Mouse (Mus musculus) neural tube, embryonic 12.5 days (tissue): ENCODE measurements around the gene Rps28. TPM values are rescaled to one million over a fixed set of nuclear protein-coding genes. Genes with fewer than 3 reads are reported as not detected.
"Not testable (repeated sequence)": the region's sequence is repeated elsewhere in the genome, so short reads cannot be mapped to it uniquely, and the experiment has no call there.

Experiments used
- ATAC-seq: fragments of 200-750 bp; cut with Nextera tagmentation; 2 replicates; pipeline ENCODE4 v1.8.0; 2017; ENCODE audit warnings: low read depth, mild to moderate bottlenecking, moderate TSS enrichment, moderate library complexity; ENCODE audit not compliant: low FRiP score
- H3K27ac ChIP-seq: fragments of 300-500 bp; sonication (generic); 2 replicates; pipeline ENCODE4 v1.5.1; 2016
- H3K27me3 ChIP-seq: fragments of 300-500 bp; sonication (generic); replicated peaks from 2 replicates; pipeline ENCODE4 v1.6.1; 2016; ENCODE audit warnings: mild to moderate bottlenecking
- H3K36me3 ChIP-seq: fragments of 300-500 bp; sonication (generic); 2 replicates; pipeline ENCODE4 v1.6.1; 2016; ENCODE audit warnings: mild to moderate bottlenecking
- H3K4me1 ChIP-seq: fragments of 300-500 bp; sonication (generic); 2 replicates; pipeline ENCODE4 v1.6.1; 2016
- H3K4me2 ChIP-seq: fragments of 300-500 bp; sonication (generic); replicated peaks from 2 replicates; pipeline ENCODE4 v1.6.1; 2016; ENCODE audit warnings: mild to moderate bottlenecking
- H3K4me3 ChIP-seq: fragments of 300-500 bp; sonication (generic); 2 replicates; pipeline ENCODE4 v1.5.1; 2016
- H3K9ac ChIP-seq: fragments of 300-500 bp; sonication (generic); 2 replicates; pipeline ENCODE4 v1.6.1; 2016; ENCODE audit warnings: mild to moderate bottlenecking
- H3K9me3 ChIP-seq: fragments of 300-500 bp; sonication (generic); 2 replicates; pipeline ENCODE4 v1.6.1; 2016; ENCODE audit warnings: mild to moderate bottlenecking
- WGBS: fragments of 180-500 bp; shearing (Covaris S2); methylation state at CpG from one replicate; pipeline ENCODE4 v1.1.7; 2016; 5-methylcytosine and 5-hydroxymethylcytosine counted together
- polyA plus RNA-seq: library from polyadenylated mRNA; unstranded; fragments of >200 nt; fragmentation: Nextera tagmentation; extraction: Ambion mirVana; gene quantifications from 2 replicates; pipeline ENCODE4 v1.2.1, GENCODE M21; 2016

The Rps28 gene
- polyA plus RNA-seq = 672 and 679 TPM in 2 replicates

DNA sequence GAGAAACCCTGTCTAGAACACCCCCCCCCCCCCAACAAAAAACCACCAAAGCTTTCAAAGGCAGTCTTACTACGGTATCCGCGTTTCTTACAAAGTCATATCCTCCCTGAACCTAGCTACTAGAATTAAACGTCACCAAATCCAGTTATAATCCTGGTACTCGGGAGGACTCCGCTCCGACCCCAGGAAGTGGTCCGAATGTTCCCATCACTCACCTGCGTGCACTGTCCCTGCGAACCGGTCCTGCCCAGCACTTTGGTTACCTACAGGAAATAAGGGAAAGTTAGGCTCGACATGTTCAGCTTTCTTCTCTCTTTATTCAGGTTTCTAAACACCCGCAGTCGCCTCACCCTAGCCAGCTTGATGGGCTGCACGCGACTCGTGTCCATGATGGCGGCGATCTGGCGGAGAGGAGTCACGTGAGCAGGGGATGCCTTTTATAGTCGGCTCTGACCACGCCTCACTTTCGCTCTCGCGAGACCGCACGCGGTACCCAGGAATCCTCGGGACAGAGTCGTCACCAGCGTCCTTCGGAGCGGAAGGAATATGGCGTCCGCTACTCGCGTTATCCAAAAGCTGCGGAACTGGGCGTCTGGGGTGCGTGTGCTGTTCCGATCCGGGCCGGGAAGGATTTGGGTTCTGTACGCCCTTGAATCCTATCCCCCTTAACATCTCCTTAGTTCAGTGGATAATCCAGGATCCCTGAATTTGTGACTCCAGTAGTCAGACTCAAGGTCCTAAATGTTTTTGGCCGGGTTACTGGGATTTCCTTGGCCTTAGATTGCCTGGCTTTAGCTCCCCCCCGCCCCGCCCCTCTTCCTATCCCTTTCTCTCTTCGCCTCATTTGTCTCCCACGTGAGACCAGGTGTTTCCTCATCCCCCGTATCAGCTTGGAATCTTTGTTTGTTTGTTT, at the start of gene Rps28, which contains the start of gene Ndufa7:
TSS of gene Rps28 (minus strand) at position 479 of the 913 bp plus-strand sequence.
TSS of gene Ndufa7 (plus strand) at position 489 of the 913 bp plus-strand sequence.
- peak within 1 kb of the TSS; percentile 95 for H3K4me2 ChIP-seq
- peak; percentile 92 for ATAC-seq
- H3K27ac ChIP-seq = peak within 1 kb of the TSS; percentile 66
- under 1% methylated on average over 51 of the region's 51 CpGs for WGBS
- peaks cover 32% of the 10 kb centered on the region for H3K36me3 ChIP-seq
- H3K4me1 ChIP-seq = peaks cover 29% of the 10 kb centered on the region
- no peaks in the 10 kb centered on the region for H3K9me3 ChIP-seq
- H3K9ac ChIP-seq = peak within 1 kb of the TSS; percentile 85
- H3K4me3 ChIP-seq = peak within 1 kb of the TSS; percentile 73
- no peaks in the 10 kb centered on the region for H3K27me3 ChIP-seq

DNA sequence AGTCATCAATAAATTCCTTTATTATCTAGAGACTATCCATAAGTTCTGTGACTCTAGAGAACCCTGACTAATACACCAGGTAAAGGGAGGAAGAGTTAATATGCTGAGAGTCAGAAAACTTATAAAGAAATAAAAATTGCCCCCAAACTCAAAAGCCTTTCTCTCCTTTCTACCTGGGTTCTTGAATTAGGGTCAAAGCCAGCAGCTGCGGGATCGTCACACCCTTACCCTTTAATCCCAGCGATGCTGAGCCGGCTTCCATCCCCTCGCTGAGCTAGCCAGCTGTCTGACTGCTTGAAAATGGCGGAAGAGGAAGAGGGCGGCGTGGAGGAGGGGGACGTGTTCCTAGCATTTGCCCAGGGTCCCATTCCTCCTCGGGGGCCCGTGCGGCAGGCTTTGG, 49.2 kb upstream of the Rps28 start, which contains the start of gene Gm7029:
TSS of gene Gm7029 (plus strand) at position 301 of the 400 bp plus-strand sequence.
- H3K9me3 ChIP-seq, H3K4me3 ChIP-seq, H3K27me3 ChIP-seq, H3K9ac ChIP-seq, H3K4me2 ChIP-seq, H3K27ac ChIP-seq, ATAC-seq, H3K4me1 ChIP-seq: not testable (repeated sequence)
- 90% methylated on average over 4 of the region's 12 CpGs for WGBS
- peaks cover 13% of the 10 kb centered on the region for H3K36me3 ChIP-seq

DNA sequence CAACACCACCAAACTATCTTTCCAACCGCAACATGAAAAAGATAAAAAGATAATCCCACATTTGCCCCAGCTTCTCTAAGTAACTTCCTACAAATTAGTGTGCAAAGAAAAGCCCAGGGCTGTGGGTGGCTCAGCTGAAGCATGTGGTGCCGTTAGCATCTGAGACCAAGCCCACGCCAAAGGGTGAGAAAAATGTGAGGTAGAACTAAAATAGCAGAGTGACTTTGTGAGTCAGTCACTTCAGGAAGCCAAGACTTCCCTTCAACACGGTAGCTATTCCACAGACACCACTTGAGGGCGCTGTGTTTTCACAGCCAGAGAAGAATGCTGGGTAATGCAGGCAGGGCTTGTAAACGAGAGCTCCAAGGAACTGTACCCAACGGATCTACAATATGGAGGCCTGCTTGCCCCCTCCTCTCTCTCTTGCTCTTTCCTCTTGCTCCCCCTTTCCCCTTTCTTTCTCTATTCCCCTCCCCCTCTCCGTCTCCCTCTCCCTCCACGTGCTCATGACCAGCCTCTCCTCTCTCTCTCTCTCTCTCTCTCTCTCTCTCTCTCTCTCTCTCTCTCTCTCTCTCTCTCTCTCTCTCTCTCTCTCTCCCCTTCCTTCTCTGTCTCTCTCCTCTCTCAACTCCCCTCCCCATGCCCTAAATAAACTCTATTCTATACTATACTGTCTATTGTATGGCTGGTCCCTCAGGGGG, 41.1 kb upstream of the Rps28 start:
- no peak overlapping the region for H3K9ac ChIP-seq
- H3K4me1 ChIP-seq = no peaks in the 10 kb centered on the region
- WGBS = 48% methylated on average over 9 of the region's 9 CpGs
- H3K27me3 ChIP-seq = no peaks in the 10 kb centered on the region
- H3K36me3 ChIP-seq = no peaks in the 10 kb centered on the region
- no peak overlapping the region for H3K4me2 ChIP-seq
- no peak overlapping the region for H3K4me3 ChIP-seq
- no peak overlapping the region for H3K27ac ChIP-seq
- ATAC-seq = no peak
- no peaks in the 10 kb centered on the region for H3K9me3 ChIP-seq

DNA sequence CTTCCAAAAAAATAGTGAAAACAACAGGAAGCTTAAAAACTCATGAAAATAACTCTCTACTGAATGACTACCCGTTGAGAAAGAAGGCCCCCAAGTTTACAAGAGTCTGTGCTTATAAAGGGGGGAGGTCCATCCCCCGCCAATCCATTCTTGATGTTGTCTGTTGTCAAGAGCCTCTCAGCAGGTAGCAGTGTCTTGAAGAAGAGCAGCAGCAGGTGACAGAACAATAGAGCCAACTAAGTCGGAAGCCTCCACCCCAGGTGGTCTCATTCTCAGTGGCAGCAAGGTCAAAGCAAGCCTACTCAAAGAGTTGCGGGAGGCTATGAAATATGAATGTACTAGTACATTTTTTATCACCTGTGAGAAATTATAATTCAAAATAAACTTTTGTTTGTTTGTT, 33.5 kb upstream of the Rps28 start:
- Histone ChIP-seq H3K9me3 (0 out of 2 replicates have a peak, but pooled peaks cover 4% of the 10 kb centered on the region), H3K27me3 (no peaks in the 10 kb centered on the region), H3K27ac (no peak overlapping the region), H3K4me1 (no peaks in the 10 kb centered on the region), H3K9ac (no peak overlapping the region), H3K36me3 (no peaks in the 10 kb centered on the region), H3K4me3 (no peak overlapping the region), H3K4me2 (no peak overlapping the region)
- no peak for ATAC-seq
- WGBS = 63% methylated on average over 4 of the region's 4 CpGs

DNA sequence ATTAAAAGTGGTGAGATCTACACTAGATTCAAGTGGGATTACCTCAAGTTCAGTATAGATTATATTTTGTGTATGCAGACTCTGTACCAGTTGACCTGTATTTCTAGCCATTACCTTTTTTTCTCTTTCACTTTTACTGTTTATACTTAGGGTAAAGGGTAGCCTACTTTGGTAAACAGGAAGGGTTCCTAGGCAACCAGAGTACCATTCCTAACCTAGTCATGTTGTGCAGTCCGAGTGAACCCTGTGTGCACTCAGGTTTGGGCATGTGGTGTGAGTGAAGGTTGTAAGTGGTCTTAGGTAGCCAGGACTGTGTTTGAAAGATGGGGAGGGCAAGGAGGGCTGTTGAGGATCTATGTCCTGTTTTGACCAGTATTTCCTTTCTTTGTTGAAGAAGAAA, 27.0 kb upstream of the Rps28 start:
- Histone ChIP-seq H3K36me3 (peaks cover 29% of the 10 kb centered on the region), H3K9ac (no peak overlapping the region)
- WGBS = 85% methylated on average over 1 of the region's 1 CpGs

DNA sequence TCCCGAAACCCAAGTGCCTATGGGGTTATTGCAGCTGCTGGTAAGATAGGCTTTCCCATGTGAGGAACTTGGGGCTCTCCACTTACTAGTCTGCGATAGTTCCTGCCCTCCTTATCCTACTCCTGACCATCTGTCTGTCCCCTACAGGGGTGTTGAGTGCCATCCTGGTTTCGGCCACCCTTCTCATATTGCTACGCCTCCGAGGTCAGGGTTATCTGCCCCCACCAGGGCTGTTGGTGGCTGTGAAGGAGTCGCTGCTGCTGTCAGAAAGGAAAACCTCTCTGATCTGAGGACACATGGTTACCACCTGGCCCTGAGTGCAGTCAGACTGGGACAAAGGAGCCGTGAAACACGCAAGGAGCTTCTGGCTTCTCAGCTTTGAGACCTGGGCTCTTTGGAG, 23.8 kb upstream of the Rps28 start:
- Histone ChIP-seq H3K9me3 (no peaks in the 10 kb centered on the region), H3K4me2 (no peak overlapping the region), H3K27ac (no peak overlapping the region), H3K27me3 (no peaks in the 10 kb centered on the region), H3K4me1 (peaks cover 14% of the 10 kb centered on the region), H3K9ac (no peak overlapping the region), H3K4me3 (no peak overlapping the region), H3K36me3 (peaks cover 29% of the 10 kb centered on the region)
- no peak for ATAC-seq
- 83% methylated on average over 8 of the region's 8 CpGs for WGBS

More for the DNA sequence above, 27.0 kb upstream of the Rps28 start:
- Histone ChIP-seq H3K9me3 (no peaks in the 10 kb centered on the region), H3K27me3 (no peaks in the 10 kb centered on the region), H3K27ac (no peak overlapping the region), H3K4me1 (no peaks in the 10 kb centered on the region), H3K4me3 (no peak overlapping the region), H3K4me2 (no peak overlapping the region)
- no peak for ATAC-seq

DNA sequence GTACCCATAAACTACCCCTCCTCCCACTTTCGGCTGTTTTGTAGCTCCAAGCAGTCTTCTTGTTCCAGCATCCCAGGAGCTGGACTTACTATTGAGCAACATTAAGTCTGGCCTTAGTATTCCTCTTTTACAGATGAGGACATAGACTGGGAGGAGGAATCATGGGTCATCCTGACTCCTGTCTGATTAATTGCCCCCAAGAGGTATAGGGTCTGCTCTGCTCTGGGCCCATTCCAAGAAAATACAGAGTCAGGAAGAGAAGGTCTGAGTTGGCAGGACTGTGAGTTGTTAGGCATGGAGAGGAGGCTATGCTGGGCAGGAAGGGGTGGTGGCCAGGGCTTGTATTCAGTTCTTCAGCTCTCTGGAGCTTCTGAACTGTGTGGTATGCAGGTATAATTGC, 19.8 kb upstream of the Rps28 start:
- 59% methylated on average over 1 of the region's 1 CpGs for WGBS
- peak overlapping the region; percentile 35; the same call in 1 of the 2 replicates for H3K9ac ChIP-seq
- H3K4me2 ChIP-seq = peak overlapping the region; percentile 73
- H3K4me1 ChIP-seq = peaks cover 14% of the 10 kb centered on the region
- H3K36me3 ChIP-seq = peaks cover 19% of the 10 kb centered on the region
- no peaks in the 10 kb centered on the region for H3K27me3 ChIP-seq
- no peak overlapping the region for H3K27ac ChIP-seq
- no peak for ATAC-seq
- no peak overlapping the region for H3K4me3 ChIP-seq
- H3K9me3 ChIP-seq = no peaks in the 10 kb centered on the region

DNA sequence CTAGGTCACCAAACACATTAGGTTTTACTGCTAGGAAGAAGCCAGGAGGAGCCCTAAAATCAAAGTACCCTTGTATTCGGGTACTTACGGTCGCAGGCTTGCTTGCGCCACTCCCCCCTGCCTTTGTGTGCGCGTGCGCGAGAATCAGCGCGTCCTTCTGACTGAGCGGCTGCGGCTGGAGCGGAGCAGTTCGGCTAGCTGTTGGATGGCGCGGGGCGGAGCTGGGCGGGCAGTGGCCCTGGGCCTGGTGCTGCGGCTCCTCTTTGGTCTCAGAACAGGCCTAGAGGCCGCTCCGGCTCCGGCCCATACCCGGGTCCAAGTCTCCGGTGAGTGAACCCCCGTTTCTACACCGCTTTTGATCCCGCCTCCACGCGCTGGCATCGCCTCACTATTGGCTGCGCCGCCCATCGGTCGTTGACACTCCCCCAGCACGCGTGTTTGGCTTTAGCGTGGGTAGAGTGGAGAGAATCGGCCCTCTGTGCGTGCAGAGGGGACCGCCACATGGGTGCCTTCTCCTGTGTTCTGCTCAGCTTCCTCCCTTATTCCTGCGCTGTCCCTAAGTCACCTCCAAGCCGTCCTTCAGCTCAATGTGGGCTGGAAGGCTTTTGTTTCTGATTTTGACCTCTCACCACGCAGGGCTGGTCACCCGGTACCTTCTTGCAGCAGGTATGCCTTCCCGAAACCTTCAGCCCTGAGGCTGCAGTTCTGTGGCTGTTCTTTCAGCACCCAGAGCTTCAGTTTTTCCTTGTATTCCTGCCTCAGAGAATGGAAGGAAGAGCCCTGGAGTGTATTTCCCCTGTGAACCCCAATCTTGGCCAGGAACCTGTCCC, 18.8 kb upstream of the Rps28 start, which contains the start of gene Cd320:
TSS of gene Cd320 (plus strand) at position 126 of the 830 bp plus-strand sequence.
- Histone ChIP-seq H3K9ac (peak within 1 kb of the TSS; percentile 59), H3K36me3 (peaks cover 20% of the 10 kb centered on the region), H3K4me3 (peak within 1 kb of the TSS; percentile 65), H3K4me2 (peak within 1 kb of the TSS; percentile 73), H3K27ac (no peak within 1 kb of the TSS), H3K9me3 (no peaks in the 10 kb centered on the region), H3K4me1 (peaks cover 14% of the 10 kb centered on the region), H3K27me3 (no peaks in the 10 kb centered on the region)
- under 1% methylated on average over 45 of the region's 45 CpGs for WGBS
- ATAC-seq = peak; percentile 94

DNA sequence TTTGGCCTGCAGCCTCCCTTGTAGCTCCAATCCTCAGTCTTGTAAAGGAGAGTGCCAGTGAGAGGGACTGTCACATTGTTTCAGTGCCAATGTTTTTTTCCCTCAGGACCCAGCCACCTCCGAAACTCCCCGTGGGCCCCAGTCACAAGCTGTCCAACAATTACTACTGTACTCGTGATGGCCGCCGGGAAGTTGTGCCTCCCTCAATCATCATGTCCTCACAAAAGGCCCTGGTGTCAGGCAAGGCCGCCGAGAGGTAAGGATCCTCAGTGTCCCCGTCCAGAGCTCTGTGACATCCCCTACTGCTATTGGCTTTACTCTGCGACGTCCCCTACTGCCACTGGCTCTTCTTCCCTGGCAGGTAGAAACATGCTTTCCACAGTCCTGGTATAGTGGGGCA, 5.2 kb upstream of the Rps28 start:
- no peak overlapping the region for H3K4me3 ChIP-seq
- peaks cover 48% of the 10 kb centered on the region for H3K36me3 ChIP-seq
- no peak overlapping the region for H3K4me2 ChIP-seq
- no peaks in the 10 kb centered on the region for H3K9me3 ChIP-seq
- peaks cover 8% of the 10 kb centered on the region for H3K4me1 ChIP-seq
- no peak for ATAC-seq
- 92% methylated on average over 10 of the region's 10 CpGs for WGBS
- H3K27ac ChIP-seq = no peak overlapping the region
- H3K27me3 ChIP-seq = no peaks in the 10 kb centered on the region
- H3K9ac ChIP-seq = no peak overlapping the region

DNA sequence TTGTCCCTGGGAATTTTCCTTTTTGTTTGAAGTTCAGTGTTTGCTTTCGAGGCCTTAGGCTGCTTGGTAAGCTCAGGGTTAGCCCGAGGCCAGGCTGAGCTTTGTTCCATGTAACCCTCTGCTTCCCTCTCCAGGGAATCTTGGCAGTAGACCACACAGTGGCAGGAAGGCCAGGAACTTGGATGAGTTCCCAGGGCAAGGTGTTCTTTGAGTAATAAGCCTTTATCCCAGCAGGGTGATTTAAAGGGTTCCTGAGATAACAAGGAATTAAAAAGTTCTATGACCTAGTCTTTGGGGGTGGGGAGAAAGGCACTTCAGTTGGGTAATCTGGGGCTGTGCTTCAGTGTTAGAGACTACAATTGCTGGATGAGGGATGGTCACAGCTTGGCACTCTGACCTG, 4.5 kb upstream of the Rps28 start:
- Histone ChIP-seq H3K9ac (no peak overlapping the region), H3K27me3 (no peaks in the 10 kb centered on the region), H3K4me1 (peaks cover 8% of the 10 kb centered on the region), H3K4me2 (no peak overlapping the region), H3K36me3 (peaks cover 42% of the 10 kb centered on the region), H3K9me3 (no peaks in the 10 kb centered on the region), H3K4me3 (no peak overlapping the region), H3K27ac (no peak overlapping the region)
- no peak for ATAC-seq
- WGBS = 83% methylated on average over 2 of the region's 2 CpGs

DNA sequence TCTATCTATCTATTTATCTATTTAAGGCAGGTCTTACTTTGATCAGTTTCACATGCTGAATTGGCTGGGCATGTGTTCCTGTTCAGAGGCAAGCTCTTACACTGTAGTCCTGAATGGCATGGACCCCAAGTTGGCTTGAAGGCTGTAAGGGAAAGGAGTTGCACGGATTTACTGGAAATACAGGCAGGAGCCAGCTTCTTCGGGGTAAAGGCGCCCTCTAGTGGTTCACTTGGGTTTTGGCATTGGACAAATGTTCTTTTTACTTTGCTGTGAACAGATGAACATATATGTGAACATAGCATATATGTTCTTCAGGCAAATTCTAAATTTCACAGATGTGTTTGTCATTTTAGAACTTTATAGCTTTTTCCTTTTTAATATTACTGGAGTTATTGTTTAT, 2.5 kb upstream of the Rps28 start:
- H3K9me3 ChIP-seq = no peaks in the 10 kb centered on the region
- no peak overlapping the region for H3K4me3 ChIP-seq
- H3K27me3 ChIP-seq = no peaks in the 10 kb centered on the region
- peaks cover 25% of the 10 kb centered on the region for H3K4me1 ChIP-seq
- ATAC-seq = no peak
- no peak overlapping the region for H3K4me2 ChIP-seq
- 0% methylated on average over 3 of the region's 3 CpGs for WGBS
- H3K36me3 ChIP-seq = peaks cover 36% of the 10 kb centered on the region
- no peak overlapping the region for H3K27ac ChIP-seq
- no peak overlapping the region for H3K9ac ChIP-seq
